Mouse (Mus musculus): Measurements from ENCODE around the gene Wnt9b. TPM values are rescaled to one million over a fixed set of nuclear protein-coding genes. Genes with fewer than 3 reads are reported as not detected.
"Not testable (repeated sequence)": the region's sequence is repeated elsewhere in the genome, so short reads cannot be mapped to it uniquely, and the experiment has no call there.

Gene Wnt9b
- total RNA-seq (2022): under 1 TPM; 0.16 to 0.33 (median 0.24) TPM

- no peak for DNase-seq (ENCODE audit: low spot score in 2 of 2)
Observed at GRCm38 (mm10) chr11:103749306-103750089, at the start of gene Wnt9b. Gene Wnt9b (minus strand): TSS chr11:103749821.

DNA sequence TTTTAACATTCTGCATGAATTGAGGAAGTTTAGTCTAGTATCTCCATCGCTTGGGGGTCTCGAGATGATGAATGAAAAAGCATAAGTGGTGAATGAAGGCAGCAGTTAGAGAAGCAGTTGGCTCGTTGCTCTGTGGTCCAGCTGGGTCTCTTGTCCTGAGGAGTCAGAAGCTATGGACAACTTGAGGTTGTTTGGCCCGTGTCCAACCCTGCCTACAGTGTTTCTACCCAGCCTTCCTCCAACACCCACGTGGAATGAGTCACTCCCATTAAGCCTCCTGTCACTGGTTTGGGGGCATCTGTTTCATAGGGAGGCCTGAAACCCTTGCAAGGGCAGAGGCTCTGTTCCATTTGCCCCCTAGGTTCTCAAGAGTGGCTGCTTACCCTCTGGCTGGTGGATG, 40.3 kb upstream of the Wnt9b start:
- DNase-seq (ENCODE audit: low spot score in 2 of 2): no peak

DNA sequence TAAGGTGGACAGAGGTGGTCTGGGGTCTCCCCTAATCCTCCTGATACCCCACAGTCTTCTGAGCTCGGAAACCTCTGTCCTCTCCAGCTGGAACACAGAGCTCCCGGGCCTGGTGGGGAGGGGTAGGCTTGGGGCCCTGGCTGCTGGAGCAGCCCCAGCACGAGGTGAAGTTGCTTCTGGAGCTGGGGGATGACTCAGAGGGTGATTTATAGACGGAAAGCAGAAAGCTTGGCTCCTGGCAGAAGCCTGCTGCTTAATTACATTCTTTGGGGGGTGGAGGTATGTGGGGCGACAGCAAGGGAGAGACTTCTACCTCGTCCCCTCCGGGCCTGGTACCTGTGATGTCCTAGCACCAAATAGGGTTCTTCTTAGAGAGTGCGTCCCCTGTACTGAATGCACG, 30.5 kb upstream of the Wnt9b start:
- DNase-seq (ENCODE audit: low spot score in 2 of 2): no peak

GRCm38 (mm10) chr11:103774228-103774530, 24.6 kb upstream of the Wnt9b start:
- DNase-seq (ENCODE audit: low spot score in 2 of 2): no peak

DNA sequence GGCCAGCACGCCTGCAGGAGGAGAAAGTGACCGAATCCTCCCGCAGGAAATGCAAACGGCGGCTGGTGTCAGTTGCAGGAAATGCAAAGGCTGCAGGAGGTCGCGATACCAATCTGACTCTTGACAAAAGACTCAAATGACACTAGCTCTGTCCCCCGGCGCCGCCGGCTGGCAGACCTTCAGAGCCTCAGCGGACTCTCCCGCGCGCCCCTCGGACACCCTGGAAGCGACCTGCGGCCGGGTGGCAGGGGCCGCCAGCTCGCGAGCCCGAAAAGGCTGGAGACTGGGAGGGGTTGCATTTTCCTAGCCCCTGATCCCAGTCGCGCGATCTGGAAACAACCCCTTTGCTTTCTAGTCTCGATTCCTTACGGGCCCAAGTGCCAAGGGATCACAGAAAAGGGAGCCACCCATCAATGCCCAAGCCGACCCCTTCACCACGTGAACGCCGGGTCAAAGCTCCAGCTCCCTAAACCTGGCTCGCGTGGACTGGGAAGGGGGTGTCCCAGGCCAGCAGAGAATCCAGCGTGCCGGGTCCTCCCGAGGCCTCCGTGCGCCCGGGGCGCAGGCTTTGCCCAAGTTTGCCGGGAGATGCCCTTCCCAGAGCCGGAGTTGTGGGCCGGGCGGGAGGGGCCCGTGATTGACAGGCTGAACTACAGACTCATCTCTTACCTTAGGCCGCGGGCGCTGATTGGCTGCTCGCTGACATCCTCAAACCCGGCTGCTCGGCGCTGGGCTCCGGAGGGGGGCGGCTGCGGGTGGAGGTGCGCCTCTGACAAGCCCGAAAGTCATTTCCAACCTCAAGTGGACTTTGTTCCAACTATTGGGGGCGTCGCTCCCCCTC, 24.0 kb upstream of the Wnt9b start, which contains the start of gene Wnt3:
Gene Wnt3 (plus strand): TSS at position 764 of the 841 bp plus-strand sequence.
- no peak for DNase-seq (ENCODE audit: low spot score in 2 of 2)

DNA sequence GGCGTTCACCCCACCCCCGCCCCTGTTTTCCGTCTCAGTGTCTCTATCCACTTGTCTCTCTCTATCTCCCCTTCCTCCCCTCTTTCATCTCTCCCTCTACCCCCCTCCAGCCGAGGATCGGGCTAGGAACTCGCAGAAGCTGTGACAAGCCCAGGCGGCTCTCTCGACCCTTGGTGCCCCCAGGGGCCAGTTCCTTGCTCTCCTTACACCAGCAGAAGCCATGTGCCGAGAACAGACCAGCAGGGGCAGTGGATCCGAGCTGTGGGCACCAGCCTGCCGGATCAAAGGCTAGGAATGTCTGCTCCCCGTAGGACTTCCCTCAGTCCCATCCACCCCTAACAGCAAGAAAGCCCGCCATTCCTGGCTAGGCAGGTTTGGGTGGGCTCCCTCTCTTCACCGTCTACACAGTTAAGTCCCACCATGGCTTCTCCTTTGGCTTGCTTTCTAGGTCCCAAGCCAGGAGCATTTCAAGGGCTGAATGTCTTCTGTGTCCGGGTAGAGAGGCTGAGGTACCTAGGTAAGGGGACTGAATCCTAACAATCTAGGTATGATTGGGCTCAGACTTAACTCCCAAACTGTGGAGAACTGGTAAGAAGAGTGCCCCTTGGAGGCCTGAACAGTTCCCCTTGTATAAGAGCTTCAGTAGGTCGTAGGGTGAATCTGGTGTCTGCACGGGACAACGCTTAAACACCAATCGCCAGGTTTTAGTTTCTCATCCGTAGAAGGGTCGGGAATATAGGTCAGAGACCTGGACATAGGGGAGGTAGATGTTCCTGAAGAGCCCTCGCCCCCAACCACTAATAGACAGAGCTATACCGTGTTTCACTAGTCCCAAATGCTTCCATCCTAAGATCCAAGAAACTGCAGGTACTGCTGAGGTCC, 23.1 kb upstream of the Wnt9b start:
- no peak for DNase-seq (ENCODE audit: low spot score in 2 of 2)

GRCm38 (mm10) chr11:103771160-103771817, 21.7 kb upstream of the Wnt9b start:
- no peak for DNase-seq (ENCODE audit: low spot score in 2 of 2)

DNA sequence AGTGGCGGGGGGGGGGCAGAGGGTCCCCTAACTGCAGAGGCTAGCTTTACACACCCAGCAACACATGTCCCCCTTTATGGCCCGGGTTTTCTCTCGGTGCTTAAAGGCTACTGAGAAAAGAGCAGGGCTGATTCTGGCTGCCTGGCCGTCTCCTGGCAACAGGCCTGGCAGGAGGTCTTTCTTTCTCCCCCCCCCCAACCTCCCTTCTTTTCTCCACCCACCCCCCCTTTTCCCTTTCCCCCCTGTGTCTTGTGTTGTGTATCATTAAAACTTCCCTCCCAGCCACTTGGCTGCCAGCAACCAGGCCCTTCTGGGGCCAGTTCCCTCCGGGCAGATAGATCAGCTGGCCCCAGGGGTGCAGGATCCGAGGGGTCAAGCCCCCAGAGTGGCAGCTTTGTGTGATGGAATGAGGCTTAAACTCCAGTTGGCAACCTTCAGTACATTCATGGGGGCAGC, 16.0 kb upstream of the Wnt9b start:
- no peak for DNase-seq (ENCODE audit: low spot score in 2 of 2)

- DNase-seq (ENCODE audit: low spot score in 2 of 2): no peak
Observed at GRCm38 (mm10) chr11:103764601-103765000, 15.0 kb upstream of the Wnt9b start.

- peak; percentile 22 to 39 for DNase-seq (ENCODE audit: low spot score in 2 of 2)
Observed at GRCm38 (mm10) chr11:103763410-103764163, 14.0 kb upstream of the Wnt9b start.

GRCm38 (mm10) chr11:103760891-103761290, 11.3 kb upstream of the Wnt9b start:
- DNase-seq (ENCODE audit: low spot score in 2 of 2): not testable (repeated sequence)

- DNase-seq (ENCODE audit: low spot score in 2 of 2): no peak
Observed at GRCm38 (mm10) chr11:103760101-103760500, 10.5 kb upstream of the Wnt9b start.

GRCm38 (mm10) chr11:103758706-103759105, 9.1 kb upstream of the Wnt9b start:
- peak in 1 of 2 experiments; percentile 50 for DNase-seq (ENCODE audit: low spot score in 2 of 2)

GRCm38 (mm10) chr11:103758054-103758453, 8.4 kb upstream of the Wnt9b start:
- no peak for DNase-seq (ENCODE audit: low spot score in 2 of 2)

- DNase-seq (ENCODE audit: low spot score in 2 of 2): no peak
Observed at GRCm38 (mm10) chr11:103750612-103751011, 991 bp upstream of the Wnt9b start.

GRCm38 (mm10) chr11:103735046-103735781, 14.4 kb downstream of the Wnt9b start:
- no peak for DNase-seq (ENCODE audit: low spot score in 2 of 2)

DNA sequence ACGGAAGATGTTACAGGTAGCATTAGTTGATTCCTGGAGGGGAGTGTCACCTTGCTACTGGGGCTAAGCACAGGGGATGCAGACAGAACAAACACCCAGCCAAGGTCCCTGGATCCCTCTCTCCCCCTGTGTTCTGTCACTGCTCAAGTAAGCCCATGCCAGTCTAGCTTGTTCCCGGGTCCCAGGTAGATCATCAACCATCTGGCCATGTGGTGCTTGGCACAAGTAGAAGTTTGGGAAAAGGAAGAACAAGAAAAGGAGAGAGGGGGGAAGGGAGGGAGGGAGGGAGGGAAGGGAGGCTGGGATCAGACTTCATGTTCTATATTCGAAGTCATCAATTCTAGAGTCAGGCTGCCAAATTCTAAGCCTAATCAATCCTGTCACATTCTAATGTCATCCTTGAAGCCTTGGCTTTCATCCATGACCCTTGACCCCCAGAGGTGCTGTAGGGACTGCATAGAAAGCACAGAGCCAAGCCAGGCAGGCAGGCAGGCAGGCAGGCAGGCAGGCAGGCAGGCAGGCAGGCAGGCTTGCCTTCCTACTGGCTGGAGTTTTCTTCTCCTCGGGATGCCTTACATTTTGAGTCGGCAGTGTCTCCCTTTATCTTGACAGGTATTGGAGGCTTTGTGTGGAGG, 15.1 kb downstream of the Wnt9b start:
- no peak for DNase-seq (ENCODE audit: low spot score in 2 of 2)

DNA sequence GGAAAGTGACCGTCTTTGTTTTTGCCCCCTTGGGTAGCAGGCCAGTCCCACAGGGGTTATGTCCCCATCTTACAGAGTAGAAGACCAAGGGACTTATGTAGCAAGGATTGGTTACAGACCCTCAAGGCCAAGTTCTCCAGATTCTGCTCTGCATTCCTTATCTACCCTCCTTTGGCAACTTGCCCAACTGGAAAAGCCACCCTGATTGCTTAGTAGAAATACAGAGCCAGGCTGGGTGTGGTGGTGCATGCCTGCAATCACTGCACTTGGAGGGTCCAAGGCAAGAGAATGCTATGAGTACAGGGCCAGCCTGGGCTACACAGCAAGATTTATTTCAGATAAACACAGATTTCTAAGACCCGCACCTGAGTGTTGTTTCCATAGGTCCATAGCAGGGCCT, 15.7 kb downstream of the Wnt9b start:
- DNase-seq (ENCODE audit: low spot score in 2 of 2): no peak

GRCm38 (mm10) chr11:103733069-103733468, 16.6 kb downstream of the Wnt9b start:
- no peak for DNase-seq (ENCODE audit: low spot score in 2 of 2)

Data from layer of hippocampus, adult 8-10 months (tissue).